Mouse (Mus musculus) megakaryocyte progenitor cell, adult 5-6 weeks (primary cell): Measurements from ENCODE around the gene Hs6st3. TPM values are rescaled to one million over a fixed set of nuclear protein-coding genes. Genes with fewer than 3 reads are reported as not detected.

Experiments used
- ATAC-seq: replicated peaks from 2 replicates; pipeline ENCODE4 v1.8.0; 2016; ENCODE audit warnings: mild to moderate bottlenecking, moderate TSS enrichment, inconsistent platforms; ENCODE audit not compliant: poor library complexity
- total RNA-seq, 2 experiments: library from RNA; stranded (forward) in 1 of 2; stranded (reverse) in 1 of 2; fragments of 157-497, 149-512 nt in 1 of 2; fragments of 200-1000 nt in 1 of 2; gene quantifications; 2 replicates each; pipeline versions ENCODE4 v1.2.3 to v1.2.4; 2015 to 2017

Hs6st3 gene
- total RNA-seq (2015) (not detected in 2 replicates), total RNA-seq (2017) (not detected in 2 replicates)

DNA sequence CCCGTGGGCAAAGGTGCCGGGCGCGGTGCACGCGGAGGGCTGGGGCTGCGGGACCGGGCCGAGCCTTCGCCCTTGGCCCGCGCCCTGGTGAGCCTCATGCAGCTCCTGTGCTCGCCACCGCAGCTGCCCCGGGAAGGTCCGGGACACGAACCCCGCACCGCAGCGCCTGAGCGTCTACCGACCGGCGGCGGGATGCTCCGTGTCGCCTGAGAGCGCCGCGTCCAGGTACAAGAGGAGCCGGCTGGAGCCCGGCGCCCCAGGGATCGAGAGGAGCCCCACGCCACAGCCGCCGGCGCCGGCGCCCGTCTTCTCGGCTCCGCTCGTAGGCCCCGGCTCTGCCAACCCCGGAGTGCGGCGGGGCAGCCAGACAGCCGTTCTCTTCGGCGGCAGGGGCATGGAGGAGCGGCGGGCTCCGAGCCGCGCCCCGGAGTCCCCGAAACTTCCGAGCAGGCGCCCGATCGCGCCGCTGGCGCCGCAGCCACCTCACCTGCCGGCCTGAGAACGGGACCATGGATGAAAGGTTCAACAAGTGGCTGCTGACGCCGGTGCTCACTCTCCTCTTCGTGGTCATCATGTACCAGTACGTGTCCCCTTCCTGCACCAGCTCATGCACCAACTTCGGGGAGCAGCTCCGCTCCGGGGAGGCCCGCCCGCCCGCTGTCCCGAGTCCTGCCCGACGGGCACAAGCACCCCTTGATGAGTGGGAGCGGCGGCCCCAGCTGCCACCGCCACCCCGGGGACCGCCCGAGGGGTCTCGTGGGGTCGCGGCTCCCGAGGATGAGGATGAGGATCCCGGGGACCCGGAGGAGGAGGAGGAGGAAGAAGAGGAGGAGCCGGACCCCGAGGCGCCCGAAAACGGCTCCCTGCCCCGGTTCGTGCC lies at the start of gene Hs6st3:
Gene Hs6st3 (plus strand): TSS at position 436 of the 880 bp plus-strand sequence.
- peak; percentile 7; the same call in 1 of the 2 replicates for ATAC-seq

GRCm38 (mm10) chr14:119098851-119099569 lies 39.1 kb upstream of the Hs6st3 start, which contains the start of gene Uggt2:
Gene Uggt2 (minus strand): TSS chr14:119099430.
- ATAC-seq: peak; percentile 69

DNA sequence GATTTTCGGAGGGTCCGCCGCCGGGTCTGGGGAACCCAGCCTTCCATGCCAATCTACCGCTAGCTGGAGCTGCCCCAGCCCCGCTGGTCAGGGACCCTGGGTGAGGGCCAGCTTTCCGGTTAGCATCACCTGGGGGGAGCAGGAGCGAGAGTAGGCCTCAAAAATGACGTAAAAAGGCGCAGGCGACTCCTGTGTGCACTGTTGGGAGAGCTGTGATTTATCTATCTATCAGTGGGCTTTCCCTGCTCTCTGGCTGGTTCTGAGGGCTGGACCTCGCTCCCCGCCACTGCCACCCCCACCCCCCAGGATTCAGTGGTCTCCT lies 38.6 kb upstream of the Hs6st3 start:
- ATAC-seq: no peak

DNA sequence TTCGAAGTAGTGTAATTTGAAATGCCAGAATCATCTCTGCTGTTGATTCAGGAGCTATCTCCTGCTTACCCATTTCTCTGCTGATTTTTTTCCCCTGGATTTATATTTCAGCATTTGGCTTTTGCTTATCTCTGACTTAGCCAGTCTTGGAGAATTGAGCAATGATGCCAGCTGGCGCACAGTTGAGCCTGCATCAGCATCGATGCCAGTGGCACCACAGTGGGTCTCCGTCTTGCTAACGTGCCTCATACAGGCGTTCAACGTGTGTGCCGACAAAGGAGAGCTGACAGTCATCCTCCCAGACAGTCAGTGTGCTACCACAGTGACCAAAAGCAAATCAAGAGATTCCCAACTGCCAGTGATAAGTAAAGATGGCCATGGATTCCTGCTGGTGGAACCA lies 30.6 kb upstream of the Hs6st3 start:
- ATAC-seq: no peak

DNA sequence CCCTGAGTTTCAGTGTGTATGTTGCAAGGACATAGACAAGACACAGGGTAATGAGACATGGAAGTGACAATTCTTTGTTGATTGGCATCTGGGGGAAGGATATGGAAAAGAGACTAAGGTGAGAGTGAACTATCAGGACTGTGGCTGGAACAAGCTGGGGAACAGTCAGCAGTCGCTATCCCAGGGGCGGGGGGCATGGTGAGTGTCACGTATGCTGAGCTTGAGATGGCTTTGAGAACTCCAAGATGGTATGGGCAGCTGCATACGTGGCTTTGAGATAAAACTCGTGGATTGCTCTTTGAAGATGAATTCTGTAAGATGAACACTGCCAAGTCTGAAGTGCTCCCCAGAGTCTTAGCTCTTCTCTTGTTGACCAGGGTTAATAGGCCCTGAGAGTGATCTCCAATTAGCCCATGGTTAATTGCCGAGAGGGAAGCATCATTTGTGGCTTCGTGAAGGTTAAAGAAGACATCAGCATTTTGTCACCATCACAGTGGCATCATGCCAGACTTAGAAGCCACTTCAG lies 29.3 kb upstream of the Hs6st3 start:
- no peak for ATAC-seq

DNA sequence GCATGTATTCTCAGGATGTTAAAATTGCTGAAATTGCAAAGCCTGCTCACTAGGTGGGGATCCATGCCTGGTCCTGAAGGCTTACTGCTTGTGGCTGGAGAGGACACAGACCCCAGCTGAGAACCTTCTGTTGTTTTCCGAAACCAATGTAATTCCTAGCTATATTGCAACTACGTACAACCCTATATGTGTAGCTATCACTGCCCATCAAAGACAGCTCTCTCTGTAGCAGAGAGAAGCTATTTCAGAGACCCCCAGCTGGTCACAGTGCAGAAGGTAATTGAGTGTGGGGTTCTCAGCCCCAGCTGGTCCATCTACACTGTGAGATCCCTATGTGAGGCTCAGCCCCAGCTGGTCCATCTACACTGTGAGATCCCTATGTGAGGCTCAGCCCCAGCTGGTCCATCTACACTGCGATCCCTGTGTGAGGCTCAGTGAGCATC lies 28.3 kb upstream of the Hs6st3 start:
- ATAC-seq: no peak

GRCm38 (mm10) chr14:119112558-119112957 lies 25.6 kb upstream of the Hs6st3 start:
- no peak for ATAC-seq

DNA sequence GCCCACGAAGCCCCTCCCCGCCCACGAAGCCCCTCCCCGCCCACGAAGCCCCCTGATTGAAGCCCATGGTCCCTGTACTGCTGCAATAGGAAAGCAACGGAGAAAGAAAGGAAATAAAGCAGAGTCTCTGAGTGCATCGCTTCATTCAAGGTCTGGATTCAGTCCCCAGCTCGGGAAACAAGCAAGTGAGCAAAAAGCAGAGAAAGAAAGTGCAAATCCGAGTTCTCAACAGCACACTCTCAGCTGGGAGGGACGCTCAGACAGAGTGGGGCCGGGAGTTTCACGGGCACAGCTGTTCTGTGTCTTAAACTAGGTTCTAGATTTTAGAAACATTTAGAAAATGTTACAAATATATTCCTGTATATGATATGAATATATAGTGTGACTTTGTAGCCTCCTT lies 14.6 kb upstream of the Hs6st3 start:
- no peak for ATAC-seq

DNA sequence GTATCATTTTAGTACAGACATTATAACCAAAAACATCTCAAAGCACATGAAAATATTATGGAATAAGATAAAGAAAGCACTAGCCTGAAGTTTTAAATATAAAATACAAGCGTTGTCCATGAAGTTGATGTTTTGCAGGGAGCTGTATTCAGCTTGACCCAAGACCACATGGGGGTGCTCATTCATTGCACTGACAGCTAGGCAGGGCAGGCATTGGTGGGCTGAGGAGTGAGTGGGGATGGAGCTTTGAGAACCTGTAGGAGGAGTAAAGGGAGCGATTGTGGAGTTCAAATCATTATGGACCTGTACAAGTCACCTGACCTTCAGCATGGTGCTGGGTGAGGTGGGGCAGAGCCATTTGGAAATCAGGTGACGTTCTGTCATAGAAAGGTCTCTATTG lies 14.1 kb upstream of the Hs6st3 start:
- peak; percentile 46 for ATAC-seq

- ATAC-seq: no peak
Measured at GRCm38 (mm10) chr14:119125840-119126239, 12.3 kb upstream of the Hs6st3 start.

GRCm38 (mm10) chr14:119127330-119127729 lies 10.8 kb upstream of the Hs6st3 start:
- ATAC-seq: no peak

- peak; percentile 74 for ATAC-seq
Measured at GRCm38 (mm10) chr14:119137512-119137905, 632 bp upstream of the Hs6st3 start.

- no peak for ATAC-seq
Measured at GRCm38 (mm10) chr14:119138786-119139100, 602 bp downstream of the Hs6st3 start.

DNA sequence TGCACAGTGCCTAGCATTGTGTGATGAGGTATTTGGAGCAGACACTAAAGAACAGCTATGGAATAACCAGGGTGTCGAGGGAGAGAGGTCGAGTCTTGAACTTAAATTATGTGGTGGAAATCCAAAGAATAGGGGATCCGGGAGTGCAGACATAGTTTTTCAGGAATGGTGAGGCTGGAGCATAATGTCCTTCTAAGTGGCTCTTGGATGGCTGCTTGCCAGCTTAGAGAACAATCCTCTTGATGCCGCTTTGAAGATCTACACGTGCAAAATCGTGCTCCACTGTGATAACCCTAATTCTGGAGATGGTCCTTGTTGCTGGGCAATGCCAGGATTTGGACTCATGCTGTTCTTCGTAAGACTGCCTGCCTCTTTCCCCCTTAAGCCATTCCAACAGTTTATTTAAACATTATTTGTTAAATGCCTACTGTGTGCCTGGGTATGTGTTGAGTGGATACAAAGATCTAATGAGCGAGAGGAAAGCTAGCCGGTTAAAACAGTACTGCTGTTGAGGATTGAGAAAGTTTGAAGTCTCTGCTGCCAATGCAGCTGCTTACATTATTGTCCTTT lies 1.3 kb downstream of the Hs6st3 start:
- ATAC-seq: no peak

DNA sequence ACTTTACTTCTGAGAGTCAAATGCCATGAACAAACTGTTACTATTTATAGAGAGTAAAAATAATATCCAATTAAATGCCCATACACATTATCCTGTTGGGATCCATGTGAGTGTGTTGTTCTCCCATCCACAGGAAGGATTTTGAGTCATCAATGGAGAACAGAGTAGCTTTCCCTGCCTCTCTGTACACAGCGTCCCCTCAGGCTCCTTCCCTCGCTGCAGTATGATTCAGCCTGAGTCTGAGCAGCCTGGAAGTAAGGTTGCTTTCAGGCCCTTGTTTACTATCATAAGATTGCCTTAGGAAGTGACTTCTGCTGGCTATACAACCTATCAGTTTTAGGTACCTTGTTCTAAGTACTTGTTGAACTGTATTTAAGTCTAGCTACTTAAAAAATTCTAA lies 14.9 kb downstream of the Hs6st3 start:
- ATAC-seq: no peak

GRCm38 (mm10) chr14:119193905-119194304 lies 55.8 kb downstream of the Hs6st3 start:
- no peak for ATAC-seq

GRCm38 (mm10) chr14:119203508-119203907 lies 65.4 kb downstream of the Hs6st3 start:
- no peak for ATAC-seq

GRCm38 (mm10) chr14:119215576-119216309 lies 77.6 kb downstream of the Hs6st3 start:
- no peak for ATAC-seq

- ATAC-seq: no peak
Measured at GRCm38 (mm10) chr14:119227709-119228338, 89.7 kb downstream of the Hs6st3 start.

- ATAC-seq: no peak
Measured at GRCm38 (mm10) chr14:119233598-119233997, 95.5 kb downstream of the Hs6st3 start.
